Mouse (Mus musculus) gastrocnemius, adult 8-10 months (tissue): Measurements from ENCODE around the gene Ccl27b. TPM values are rescaled to one million over a fixed set of nuclear protein-coding genes. Genes with fewer than 3 reads are reported as not detected.
"Not testable (repeated sequence)": the region's sequence is repeated elsewhere in the genome, so short reads cannot be mapped to it uniquely, and the experiment has no call there.

Source experiments
- DNase-seq, 2 experiments: peaks; one replicate each; pipeline ENCODE4 v3.0.0; 2022; ENCODE audit warnings: low spot score in 2 of 2
- total RNA-seq, 4 experiments: library from RNA; stranded (reverse); gene quantifications; 2 replicates each; pipeline ENCODE4 v1.2.4; 2022

Gene Ccl27b
- total RNA-seq: not detected

DNA sequence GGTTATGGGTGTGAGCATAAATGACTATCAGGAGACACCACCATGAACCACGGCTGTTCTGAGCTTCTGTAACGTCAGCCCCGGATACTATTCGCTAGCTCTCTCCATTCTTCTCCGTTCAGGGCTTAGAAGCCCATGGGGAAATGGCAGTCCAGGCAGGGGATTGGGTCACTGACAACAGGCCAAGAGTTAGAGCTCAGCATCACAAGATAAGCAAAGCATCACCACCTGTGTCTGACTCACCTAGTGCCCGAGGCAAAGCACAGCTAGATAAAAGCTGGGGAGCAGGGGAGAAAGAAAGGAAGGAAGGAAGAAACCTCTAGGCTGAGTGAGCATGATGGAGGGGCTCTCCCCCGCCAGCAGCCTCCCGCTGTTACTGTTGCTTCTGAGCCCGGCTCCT lies at the start of gene Ccl27b:
TSS of gene Ccl27b (plus strand) at position 301 of the 400 bp plus-strand sequence.
- DNase-seq: not testable (repeated sequence)

DNA sequence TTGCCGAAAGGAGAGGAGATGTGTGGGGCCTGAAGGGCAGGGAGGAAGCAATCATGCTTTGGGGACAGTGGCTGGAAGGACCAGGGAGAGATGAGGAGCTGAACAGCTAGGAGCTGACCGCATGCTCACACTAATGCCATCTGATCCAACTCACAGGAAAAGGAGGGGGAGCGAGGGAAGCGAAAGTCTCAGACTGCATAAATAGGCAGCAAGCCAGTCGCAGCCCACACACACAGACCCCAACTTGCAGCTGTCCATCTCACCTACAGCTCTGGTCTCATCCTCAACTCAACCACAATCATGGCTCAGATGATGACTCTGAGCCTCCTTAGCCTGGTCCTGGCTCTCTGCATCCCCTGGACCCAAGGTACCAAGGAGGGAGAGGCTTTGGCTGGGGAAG lies 43.2 kb upstream of the Ccl27b start, which contains the start of gene Gm10591:
TSS of gene Gm10591 (plus strand) at position 301 of the 400 bp plus-strand sequence.
- DNase-seq: not testable (repeated sequence)

DNA sequence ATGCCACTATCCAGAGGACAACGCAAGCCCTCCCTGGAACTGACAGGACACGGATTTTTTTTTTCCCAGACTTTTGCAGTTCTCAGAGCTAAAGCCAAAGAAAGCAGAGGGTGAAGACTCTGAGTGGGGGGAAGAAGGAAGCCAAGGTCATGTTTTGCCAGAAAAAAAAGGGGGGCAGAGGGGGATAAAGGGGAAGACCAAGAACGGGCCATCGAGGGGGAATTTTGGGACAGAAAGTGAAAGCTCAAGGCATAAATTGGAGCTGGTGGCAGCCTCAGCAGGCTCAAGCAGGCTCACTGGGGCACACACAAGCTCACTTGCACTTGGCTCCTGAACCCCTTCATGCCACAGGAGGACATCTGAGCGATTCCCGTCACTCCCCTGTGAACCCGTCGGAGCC lies 25.6 kb upstream of the Ccl27b start, which contains the start of gene Gm2564:
TSS of gene Gm2564 (plus strand) at position 301 of the 400 bp plus-strand sequence.
- not testable (repeated sequence) for DNase-seq

DNA sequence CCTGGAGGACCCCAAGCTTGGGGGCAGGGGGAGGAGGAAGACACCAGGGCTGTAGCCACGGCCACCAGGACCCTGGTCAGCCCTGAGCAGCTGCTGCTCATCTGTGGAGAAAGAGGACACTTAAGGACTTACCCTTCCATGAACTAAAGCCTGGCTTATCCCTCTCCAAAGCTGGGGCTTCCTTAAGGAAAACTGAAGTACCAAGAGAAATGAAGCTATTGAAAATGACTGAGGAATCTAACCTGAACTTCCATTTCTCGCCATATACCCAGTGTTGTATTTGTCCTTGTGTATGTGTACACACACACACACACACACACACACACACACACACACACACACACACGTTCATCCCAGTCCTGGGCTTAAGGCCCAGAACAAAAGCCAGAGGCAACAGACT lies 6.7 kb downstream of the Ccl27b start, which contains the start of gene Il11ra2:
TSS of gene Il11ra2 (minus strand) at position 101 of the 400 bp plus-strand sequence.
- DNase-seq: not testable (repeated sequence)

DNA sequence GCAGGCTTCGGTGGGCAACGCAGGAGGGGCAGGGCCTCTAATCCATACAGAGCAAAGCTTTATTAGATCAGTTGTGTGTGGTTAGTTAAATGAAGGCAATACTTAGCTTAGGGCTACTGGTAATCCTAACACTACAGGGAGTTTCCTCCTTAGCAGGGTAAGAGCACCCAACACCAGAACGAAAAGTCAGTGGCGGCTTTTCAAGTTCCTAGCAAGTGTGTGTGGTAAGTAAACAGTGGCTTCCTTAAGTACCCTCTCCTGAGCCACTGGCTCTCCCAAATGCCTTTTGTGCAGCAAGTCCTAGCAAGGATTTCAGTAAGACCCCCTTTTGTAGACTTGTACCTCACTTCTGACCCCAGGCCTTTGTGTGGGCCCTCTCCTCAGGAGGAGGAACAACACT lies 20.4 kb downstream of the Ccl27b start:
- DNase-seq: not testable (repeated sequence)

DNA sequence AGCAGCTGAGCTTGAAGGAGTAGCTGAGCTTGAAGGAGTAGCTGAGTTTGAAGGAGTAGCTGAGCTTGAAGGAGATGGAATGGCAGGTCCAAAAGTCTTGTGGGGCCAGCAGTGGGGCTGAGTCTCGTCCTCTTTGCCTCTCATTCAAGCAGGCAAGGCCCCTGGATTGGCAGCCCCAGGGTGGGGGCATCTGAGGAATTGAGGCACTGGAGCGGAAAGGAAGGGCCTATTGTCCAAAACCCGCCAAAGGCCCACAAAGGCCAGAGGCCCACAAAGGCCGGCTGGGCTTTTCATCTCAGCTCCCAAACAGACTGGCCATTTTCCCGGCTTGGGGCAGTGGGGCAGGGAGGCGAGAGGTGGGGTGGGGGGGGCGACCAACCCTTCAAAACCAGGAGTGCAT lies 24.3 kb downstream of the Ccl27b start:
- DNase-seq: not testable (repeated sequence)

DNA sequence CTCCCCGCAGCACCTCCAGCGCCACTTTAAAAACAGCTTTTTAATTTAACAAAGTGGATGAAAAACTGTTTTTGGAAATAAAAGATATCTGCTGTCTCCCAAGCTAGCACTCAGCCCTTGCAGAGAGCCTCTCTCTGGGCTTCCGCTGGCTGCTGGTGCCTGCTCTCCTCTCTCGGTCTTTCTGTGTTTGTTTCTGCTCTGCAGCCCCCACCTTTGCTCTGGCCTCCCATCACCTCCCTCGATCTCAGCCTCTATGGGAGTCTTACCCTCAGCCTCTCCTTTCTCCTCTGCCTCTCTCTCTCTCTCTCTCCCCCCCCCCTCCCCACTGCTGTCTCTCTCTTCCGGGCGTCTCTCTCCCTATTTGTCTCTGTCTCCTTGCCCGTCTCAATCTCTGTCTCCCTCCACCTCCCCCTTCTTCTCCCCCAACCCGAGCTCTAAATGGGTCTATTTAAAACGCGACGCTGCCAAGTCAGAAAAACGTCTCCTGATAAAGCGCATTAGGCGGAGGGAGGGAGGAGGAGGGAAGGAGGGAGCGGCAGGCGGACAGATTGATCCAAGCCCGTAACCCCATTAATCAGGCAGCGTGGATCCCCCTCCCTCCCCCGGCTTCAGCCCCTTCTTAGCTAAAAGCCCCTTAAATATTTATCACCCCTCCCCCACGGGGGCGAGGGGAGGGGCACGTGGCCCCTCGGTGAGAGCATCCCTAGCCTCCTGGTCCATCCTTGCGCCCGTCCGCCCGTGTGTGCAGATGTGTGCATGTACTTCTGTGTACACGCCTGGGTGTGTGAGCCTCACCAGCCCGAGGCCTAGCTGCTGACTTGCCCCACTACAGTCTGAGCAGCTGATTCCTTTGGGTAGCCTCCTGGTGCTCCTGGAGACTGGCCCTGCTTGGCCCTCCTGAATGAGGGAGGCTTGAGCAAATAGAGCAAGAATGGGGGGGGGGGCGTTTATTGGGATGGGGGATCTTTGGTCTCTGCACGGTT lies 25.6 kb downstream of the Ccl27b start:
- DNase-seq: not testable (repeated sequence)

DNA sequence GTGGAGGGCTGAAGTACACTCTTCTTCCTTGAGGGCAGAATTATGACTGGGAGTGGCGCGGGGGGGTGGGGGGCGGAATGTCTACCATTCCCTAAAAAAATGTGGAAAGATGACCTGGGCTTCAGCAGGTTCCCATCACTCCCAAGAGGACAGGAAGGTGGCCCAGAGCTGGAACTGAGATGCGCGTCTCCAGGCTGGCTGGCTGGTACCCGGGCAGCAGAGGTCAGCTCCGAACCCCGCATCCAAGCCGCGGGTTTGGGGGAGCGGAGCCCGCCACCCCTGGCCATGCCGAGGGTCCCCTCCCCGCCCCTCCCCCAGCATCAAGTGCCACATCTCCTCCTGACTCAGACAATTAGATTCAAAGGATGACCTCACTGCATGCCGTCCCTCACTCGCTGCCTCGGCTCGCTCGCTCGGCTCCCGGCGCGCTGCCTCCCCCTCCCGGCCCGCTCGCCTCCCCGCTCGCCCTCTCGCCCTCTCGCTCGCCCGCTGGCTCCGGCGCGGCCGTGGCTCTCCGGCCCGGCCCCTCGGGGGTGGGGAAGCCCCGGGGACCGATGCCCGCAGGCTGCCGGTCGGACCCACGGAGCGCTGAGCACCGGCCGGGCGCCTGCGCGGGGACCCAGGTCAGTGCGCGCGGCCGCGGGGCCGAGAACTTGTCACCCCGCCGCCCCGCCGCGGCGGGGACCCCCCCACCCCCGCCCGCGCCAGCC lies 26.6 kb downstream of the Ccl27b start:
- not testable (repeated sequence) for DNase-seq

DNA sequence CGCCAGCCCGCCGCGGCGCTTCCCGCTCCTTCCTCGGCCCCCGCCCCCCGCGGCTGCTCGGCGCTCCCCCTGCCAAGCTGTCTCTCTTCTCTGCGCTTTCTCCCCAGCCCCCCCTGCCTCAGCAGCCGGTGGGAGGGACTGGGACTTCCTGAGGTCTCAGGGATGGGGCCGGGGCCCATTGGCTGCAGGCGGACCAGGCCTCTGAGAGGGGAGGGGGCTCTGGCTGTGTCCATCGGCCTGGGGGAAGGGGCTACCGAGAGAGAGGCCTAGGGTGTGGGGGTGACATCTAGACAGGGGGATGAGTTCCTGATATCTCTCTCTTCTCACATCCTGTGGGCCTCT lies 27.1 kb downstream of the Ccl27b start:
- DNase-seq: not testable (repeated sequence)

Other genes starting within 250 kb of the Ccl27b start
- gene Gm21586, start 215.9 kb upstream of the Ccl27b start, total RNA-seq: not detected
- not detected for gene Gm2163, start 188.5 kb upstream of the Ccl27b start, total RNA-seq
- not detected for gene Fam205a2, start 127.1 kb upstream of the Ccl27b start, total RNA-seq
- gene Gm10591, start 43.1 kb upstream of the Ccl27b start, total RNA-seq: not detected
- 10 to 100 TPM in 2 of 4 experiments, 1 to 10 TPM in 2; 7.6 to 16.1 (median 10.5) TPM for gene Gm2564, start 25.5 kb upstream of the Ccl27b start, total RNA-seq
- under 1 TPM in 1 of 4 experiments, not detected in 3; 0.76 TPM for gene Il11ra2, start 6.6 kb downstream of the Ccl27b start, total RNA-seq
- gene 4930578G10Rik, start 80.3 kb downstream of the Ccl27b start, total RNA-seq: under 1 TPM in 3 of 4 experiments, not detected in 1; 0.44 to 0.97 (median 0.51) TPM
- not detected for gene Ccl19, start 101.3 kb downstream of the Ccl27b start, total RNA-seq
- gene Ccl21a, start 118.7 kb downstream of the Ccl27b start, total RNA-seq: 10 to 100 TPM in 2 of 4 experiments, 1 to 10 TPM in 2; 7.4 to 13.9 (median 10.1) TPM
- gene Fam205a1, start 198.6 kb downstream of the Ccl27b start, total RNA-seq: not detected
- gene Gm12394, start 201.5 kb downstream of the Ccl27b start, total RNA-seq: not detected
- under 1 TPM; 0.53 to 0.75 (median 0.56) TPM for gene Fam205c, start 219.0 kb downstream of the Ccl27b start, total RNA-seq